Mouse (Mus musculus) ES-Bruce4 (cell line): ENCODE results near the gene Ttyh2. TPM values are rescaled to one million over a fixed set of nuclear protein-coding genes. Genes with fewer than 3 reads are reported as not detected.

ENCODE experiments used
- H3K27ac ChIP-seq: 2 replicates; pipeline ENCODE4 v1.5.1; 2012; ENCODE audit warnings: low read length, inconsistent platforms; ENCODE audit not compliant: insufficient read depth
- H3K27me3 ChIP-seq: 2 replicates; pipeline ENCODE4 v1.6.1; 2012; ENCODE audit warnings: mild to moderate bottlenecking, low read length, inconsistent platforms; ENCODE audit not compliant: control insufficient read depth, poor library complexity, insufficient read depth, severe bottlenecking
- H3K36me3 ChIP-seq: 2 replicates; pipeline ENCODE4 v1.6.1; 2012; ENCODE audit warnings: inconsistent platforms, mild to moderate bottlenecking, low read length, moderate library complexity; ENCODE audit not compliant: control insufficient read depth, poor library complexity, insufficient read depth, severe bottlenecking
- H3K4me1 ChIP-seq: one replicate; pipeline ENCODE4 v1.8.1; 2011; ENCODE audit warnings: low read length; ENCODE audit not compliant: control insufficient read depth, insufficient read depth
- H3K4me3 ChIP-seq: 2 replicates; pipeline ENCODE4 v1.5.1; 2011; ENCODE audit warnings: low read depth, mild to moderate bottlenecking, low read length
- H3K9ac ChIP-seq: 2 replicates; pipeline ENCODE4 v1.6.1; 2012; ENCODE audit warnings: low read depth, mild to moderate bottlenecking, inconsistent platforms; ENCODE audit not compliant: poor library complexity, severe bottlenecking
- H3K9me3 ChIP-seq: replicated peaks from 2 replicates; pipeline ENCODE4 v1.6.1; 2012; ENCODE audit warnings: mild to moderate bottlenecking, low read length, inconsistent platforms; ENCODE audit not compliant: control insufficient read depth, poor library complexity, insufficient read depth, severe bottlenecking
- CTCF ChIP-seq: IDR thresholded peaks from one replicate; pipeline ENCODE4 v1.8.1; 2011; ENCODE audit warnings: low read depth, low read length
- EP300 ChIP-seq: IDR thresholded peaks from 2 replicates; pipeline ENCODE4 v1.6.1; 2011; ENCODE audit warnings: low read depth, low read length; ENCODE audit not compliant: insufficient read depth
- POLR2A ChIP-seq: IDR thresholded peaks from one replicate; pipeline ENCODE4 v1.8.1; 2011; ENCODE audit warnings: low read length; ENCODE audit not compliant: insufficient read depth
- polyA plus RNA-seq: library from polyadenylated mRNA; stranded (reverse); fragments of >200 nt; gene quantifications from 2 replicates; pipeline ENCODE4 v1.2.4, GENCODE M21; 2011; ENCODE audit warnings: low read depth; ENCODE audit not compliant: missing spikeins, insufficient read depth, insufficient read length

Ttyh2 gene
- polyA plus RNA-seq, 1 experiment: 11.8 TPM

- Histone ChIP-seq H3K27ac (no peak overlapping the region), H3K36me3 (no peaks in the 10 kb centered on the region), H3K4me1 (peaks cover 9% of the 10 kb centered on the region), H3K4me3 (no peak overlapping the region), H3K9me3 (no peaks in the 10 kb centered on the region), H3K27me3 (no peaks in the 10 kb centered on the region), H3K9ac (no peak overlapping the region)
- no peak for TF ChIP-seq CTCF
- no peak for TF ChIP-seq POLR2A
- TF ChIP-seq EP300: no peak
Observed at GRCm38 (mm10) chr11:114684627-114685373, 9.6 kb downstream of the Ttyh2 start.

- Histone ChIP-seq H3K27ac (no peak overlapping the region), H3K9me3 (no peaks in the 10 kb centered on the region), H3K4me1 (peaks cover 9% of the 10 kb centered on the region), H3K4me3 (no peak overlapping the region), H3K36me3 (no peaks in the 10 kb centered on the region), H3K27me3 (no peaks in the 10 kb centered on the region), H3K9ac (no peak overlapping the region)
- TF ChIP-seq POLR2A (no peak), EP300 (no peak), CTCF (no peak)
Observed at GRCm38 (mm10) chr11:114685526-114686040, 10.4 kb downstream of the Ttyh2 start.

- peaks cover 12% of the 10 kb centered on the region for H3K4me1 ChIP-seq
- no peak for TF ChIP-seq EP300
- TF ChIP-seq CTCF: no peak
- TF ChIP-seq POLR2A: no peak
- H3K27ac ChIP-seq: no peak overlapping the region
- no peaks in the 10 kb centered on the region for H3K27me3 ChIP-seq
- H3K9me3 ChIP-seq: no peaks in the 10 kb centered on the region
- no peaks in the 10 kb centered on the region for H3K36me3 ChIP-seq
- no peak overlapping the region for H3K9ac ChIP-seq
- no peak overlapping the region for H3K4me3 ChIP-seq
Observed at GRCm38 (mm10) chr11:114686221-114686959, 11.2 kb downstream of the Ttyh2 start.

- Histone ChIP-seq H3K9ac (no peak overlapping the region), H3K27ac (no peak overlapping the region), H3K4me1 (peaks cover 11% of the 10 kb centered on the region), H3K36me3 (no peaks in the 10 kb centered on the region), H3K9me3 (no peaks in the 10 kb centered on the region), H3K27me3 (no peaks in the 10 kb centered on the region), H3K4me3 (no peak overlapping the region)
- TF ChIP-seq POLR2A: no peak
- TF ChIP-seq CTCF: no peak
- TF ChIP-seq EP300: no peak
Observed at GRCm38 (mm10) chr11:114687574-114688188, 12.4 kb downstream of the Ttyh2 start.

- peaks cover 14% of the 10 kb centered on the region for H3K4me1 ChIP-seq
- H3K36me3 ChIP-seq: no peaks in the 10 kb centered on the region
- H3K4me3 ChIP-seq: no peak overlapping the region
- H3K27me3 ChIP-seq: no peaks in the 10 kb centered on the region
- H3K9me3 ChIP-seq: no peaks in the 10 kb centered on the region
- no peak overlapping the region for H3K9ac ChIP-seq
- no peak overlapping the region for H3K27ac ChIP-seq
- TF ChIP-seq POLR2A (no peak), CTCF (no peak), EP300 (no peak)
Observed at GRCm38 (mm10) chr11:114688729-114689128, 13.5 kb downstream of the Ttyh2 start.

GRCm38 (mm10) chr11:114690192-114690591, 15.0 kb downstream of the Ttyh2 start:
- Histone ChIP-seq H3K4me3 (no peak overlapping the region), H3K27ac (no peak overlapping the region), H3K9ac (no peak overlapping the region), H3K4me1 (peaks cover 16% of the 10 kb centered on the region), H3K9me3 (no peaks in the 10 kb centered on the region), H3K36me3 (no peaks in the 10 kb centered on the region), H3K27me3 (no peaks in the 10 kb centered on the region)
- no peak for TF ChIP-seq EP300
- TF ChIP-seq POLR2A: no peak
